10 mouse cellular contexts compared by ENCODE assay signal in genomic region chr6:72241133-72241842, GRCm38 (mm10). TPM values are rescaled to one million over a fixed set of nuclear protein-coding genes. Genes with fewer than 3 reads are reported as not detected.
DNase-seq lines count a peak whose midpoint lies in the region; ATAC-seq and TF ChIP-seq lines count a peak whose summit lies in the region.
"Had no signal": no experiment of that assay in that cellular context is flagged by ENCODE, and none has a peak within 500 bp of the region (broad histone marks: within the 10 kb centered on the region; RNA-seq: fewer than 3 reads in every experiment).

No protein-coding gene starts in this region.

- H3K4me3 ChIP-seq in lung, postnatal 0 days (ENCODE audit: low read depth, low read length): no peak overlapping the region
- no peak overlapping the region for H3K4me3 ChIP-seq in heart, postnatal 0 days (ENCODE audit: low read depth, low read length)

- H3K4me1 ChIP-seq in lung, postnatal 0 days (ENCODE audit: insufficient read depth, low read depth, low read length): peaks cover 32% of the 10 kb centered on the region
- H3K4me1 ChIP-seq in heart, postnatal 0 days (ENCODE audit: control insufficient read depth, insufficient read depth): peaks cover 48% of the 10 kb centered on the region

- 23% methylated on average over 8 of the region's 8 CpGs for WGBS in lung, postnatal 0 days
- 16% methylated on average over 8 of the region's 8 CpGs for WGBS in heart, postnatal 0 days

- H3K9me3 ChIP-seq in lung, postnatal 0 days (ENCODE audit: low read length): no peaks in the 10 kb centered on the region
- H3K9me3 ChIP-seq in heart, postnatal 0 days (replicated peaks; ENCODE audit: control insufficient read depth, low read length): no peaks in the 10 kb centered on the region

- peak; percentile 53 for DNase-seq in lung, postnatal 0 days (ENCODE audit: low spot score)
- no peak for DNase-seq in lung, adult 18-20 months
- peak; percentile 64 for DNase-seq in heart, postnatal 0 days (ENCODE audit: low spot score)
- no peak for DNase-seq in c-Kit-positive CD71-positive TER-119-positive erythroid progenitor cells, embryonic 14.5 days (ENCODE audit: low spot score)
- no peak for DNase-seq in cerebellum, adult 11-12 months
- DNase-seq: cerebellum, adult 9-10 months; thymus, postnatal 14 days had no signal

- peak overlapping the region; percentile 58 for H3K27ac ChIP-seq in lung, postnatal 0 days (ENCODE audit: low read length)
- H3K27ac ChIP-seq in heart, postnatal 0 days (ENCODE audit: low read depth): peak overlapping the region; percentile 60

- H3K27me3 ChIP-seq in lung, postnatal 0 days (replicated peaks; ENCODE audit: insufficient read depth, low read length): no peaks in the 10 kb centered on the region
- H3K27me3 ChIP-seq in heart, postnatal 0 days (ENCODE audit: control insufficient read depth, insufficient read depth, low read length): no peaks in the 10 kb centered on the region

- H3K4me2 ChIP-seq in lung, postnatal 0 days (replicated peaks; ENCODE audit: low read depth, low read length): no peak overlapping the region
- no peak overlapping the region for H3K4me2 ChIP-seq in heart, postnatal 0 days (ENCODE audit: low read depth, low read length)

- TF ChIP-seq CTCF in lung, postnatal 0 days (IDR thresholded peaks at IDR 0.05): peak; percentile 38; the same call in 1 of the 2 replicates
- TF ChIP-seq CTCF in heart, postnatal 0 days (IDR thresholded peaks at IDR 0.05; ENCODE audit: low read depth): peak; percentile 12; the same call in 1 of the 2 replicates

- TF ChIP-seq EP300 in lung, postnatal 0 days (IDR thresholded peaks at IDR 0.05): no peak
- TF ChIP-seq EP300 in heart, postnatal 0 days (IDR thresholded peaks at IDR 0.05; ENCODE audit: low read depth): no peak

- no peaks in the 10 kb centered on the region for H3K36me3 ChIP-seq in lung, postnatal 0 days (ENCODE audit: insufficient read depth, low read length)
- no peaks in the 10 kb centered on the region for H3K36me3 ChIP-seq in heart, postnatal 0 days (replicated peaks; ENCODE audit: control insufficient read depth, insufficient read depth, low read length)

- no peak overlapping the region for H3K9ac ChIP-seq in lung, postnatal 0 days (replicated peaks; ENCODE audit: low read depth)
- H3K9ac ChIP-seq in heart, postnatal 0 days (replicated peaks; ENCODE audit: low read depth, low read length): no peak overlapping the region

- ATAC-seq in lung, postnatal 0 days: no peak
- ATAC-seq in granulocyte monocyte progenitor cell, adult 5-6 weeks (replicated peaks; ENCODE audit: poor library complexity, severe bottlenecking): peak; percentile 50
- ATAC-seq in heart, postnatal 0 days (ENCODE audit: insufficient read depth, low read depth): peak; percentile 34
- ATAC-seq in megakaryocyte, adult 5-6 weeks (ENCODE audit: poor library complexity, severe bottlenecking): peak; percentile 29; the same call in 1 of the 2 replicates
- ATAC-seq: hindbrain, embryonic 16.5 days had no signal

RNA-seq across cellular contexts. Expression of gene Atoh8, which starts 5.9 kb away (rescaled TPM):
- 17.3 and 20.6 TPM in 2 replicates for polyA plus RNA-seq in lung, postnatal 0 days (2015; fragmentation: Nextera tagmentation; extraction: Ambion mirVana)
- total RNA-seq in granulocyte monocyte progenitor cell, adult 5-6 weeks (2014; fragmentation: Nextera tagmentation): 1.5 TPM in 1 of 2 replicates, not detected in the other
- not detected in 2 replicates for total RNA-seq in granulocyte monocyte progenitor cell, adult 5-6 weeks (2017)
- 4.5 and 14.7 TPM in 2 replicates for total RNA-seq in heart, postnatal 0 days (2014; rRNA removed; ENCODE audit: low replicate concordance)
- polyA plus RNA-seq in heart, postnatal 0 days (2015; fragmentation: Nextera tagmentation; extraction: Ambion mirVana): 7.1 and 8.6 TPM in 2 replicates
- 0.22 TPM in 1 of 2 replicates, not detected in the other for total RNA-seq in megakaryocyte, adult 5-6 weeks (2015)
- total RNA-seq in megakaryocyte, adult 5-6 weeks (2017): 0.51 TPM in 1 of 2 replicates, not detected in the other

Comparison
In these comparisons a context has a peak if more than half of its experiments do, and no peak if none do; other contexts are left out.
1. DNase-seq: peak in lung, postnatal 0 days (single experiment) and heart, postnatal 0 days (single experiment); none in lung, adult 18-20 months (0 of 2), c-Kit-positive CD71-positive TER-119-positive erythroid progenitor cells, embryonic 14.5 days (single experiment) and cerebellum, adult 11-12 months (single experiment).